Mouse (Mus musculus): ENCODE measurements around the gene Cd37.
"Not testable (repeated sequence)": the region's sequence is repeated elsewhere in the genome, so short reads cannot be mapped to it uniquely, and the experiment has no call there.

The Cd37 gene

GRCm38 (mm10) chr7:45238723-45239496 is at the start of gene Cd37:
Gene Cd37, minus strand, starts transcription at chr7:45239115.
- DNase-seq = no peak

GRCm38 (mm10) chr7:45286486-45286885 is 47.6 kb upstream of the Cd37 start:
- no peak for DNase-seq

GRCm38 (mm10) chr7:45277136-45277760 is 38.3 kb upstream of the Cd37 start, which contains the start of gene Slc6a21:
Gene Slc6a21, plus strand, starts transcription at chr7:45277513.
- DNase-seq = peak; percentile 64

- DNase-seq = no peak
These were observed 34.8 kb upstream of the Cd37 start for GRCm38 (mm10) chr7:45273672-45274071.

GRCm38 (mm10) chr7:45272786-45273412 is 34.0 kb upstream of the Cd37 start:
- no peak for DNase-seq

- DNase-seq = no peak
These were observed 26.6 kb upstream of the Cd37 start for GRCm38 (mm10) chr7:45265518-45265917.

GRCm38 (mm10) chr7:45264348-45264747 is 25.4 kb upstream of the Cd37 start:
- no peak for DNase-seq

- DNase-seq = no peak
These were observed 24.2 kb upstream of the Cd37 start for GRCm38 (mm10) chr7:45263006-45263607.

- no peak for DNase-seq
These were observed 23.4 kb upstream of the Cd37 start for GRCm38 (mm10) chr7:45262266-45262665.

- DNase-seq = no peak
These were observed 20.4 kb upstream of the Cd37 start for GRCm38 (mm10) chr7:45259281-45259680.

- DNase-seq = no peak
These were observed 18.3 kb upstream of the Cd37 start for GRCm38 (mm10) chr7:45257063-45257840.

GRCm38 (mm10) chr7:45255822-45256221 is 16.9 kb upstream of the Cd37 start:
- DNase-seq = not testable (repeated sequence)

GRCm38 (mm10) chr7:45253806-45254205 is 14.9 kb upstream of the Cd37 start:
- no peak for DNase-seq

GRCm38 (mm10) chr7:45247666-45248065 is 8.8 kb upstream of the Cd37 start:
- no peak for DNase-seq

- no peak for DNase-seq
These were observed 2.5 kb upstream of the Cd37 start for GRCm38 (mm10) chr7:45241389-45241749.

- DNase-seq = peak; percentile 73
These were observed 1.9 kb upstream of the Cd37 start, which contains the start of gene Slc6a16 for GRCm38 (mm10) chr7:45240633-45241388. Gene Slc6a16, plus strand, starts transcription at chr7:45241085.

- no peak for DNase-seq
These were observed 1.2 kb upstream of the Cd37 start for GRCm38 (mm10) chr7:45240109-45240508.

- DNase-seq = no peak
These were observed 892 bp downstream of the Cd37 start for GRCm38 (mm10) chr7:45237747-45238699.

- no peak for DNase-seq
These were observed 3.2 kb downstream of the Cd37 start for GRCm38 (mm10) chr7:45235656-45236180.

GRCm38 (mm10) chr7:45234922-45235571 is 3.9 kb downstream of the Cd37 start:
- peak; percentile 83 for DNase-seq

Measured in embryo, embryonic 11 days (tissue).